7 mouse cellular contexts compared by ENCODE assay signal in the genomic region with DNA sequence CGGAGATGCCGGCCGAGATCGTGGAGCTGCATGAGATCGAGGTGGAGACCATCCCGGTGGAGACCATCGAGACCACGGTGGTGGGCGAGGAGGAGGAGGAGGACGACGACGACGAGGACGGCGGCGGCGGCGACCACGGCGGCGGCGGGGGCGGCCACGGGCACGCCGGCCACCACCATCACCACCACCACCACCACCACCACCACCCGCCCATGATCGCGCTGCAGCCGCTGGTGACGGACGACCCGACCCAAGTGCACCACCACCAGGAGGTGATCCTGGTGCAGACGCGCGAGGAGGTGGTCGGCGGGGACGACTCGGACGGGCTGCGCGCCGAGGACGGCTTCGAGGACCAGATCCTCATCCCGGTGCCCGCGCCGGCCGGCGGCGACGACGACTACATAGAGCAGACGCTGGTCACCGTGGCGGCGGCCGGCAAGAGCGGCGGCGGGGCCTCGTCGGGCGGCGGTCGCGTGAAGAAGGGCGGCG. TPM values are rescaled to one million over a fixed set of nuclear protein-coding genes. Genes with fewer than 3 reads are reported as not detected.
A peak's percentile ranks its signal among the peaks of the same experiment; 100 is the strongest.
DNase-seq lines count a peak whose midpoint lies in the region; ATAC-seq and TF ChIP-seq lines count a peak whose summit lies in the region.

No protein-coding gene starts in this region.

- H3K4me1 ChIP-seq in G1E (ENCODE audit: insufficient read depth, low read depth, low read length), result peaks cover 54% of the 10 kb centered on the region
- peaks cover 30% of the 10 kb centered on the region for H3K4me1 ChIP-seq in forebrain, embryonic 16.5 days (replicated peaks; ENCODE audit: control insufficient read depth, insufficient read depth, low read length)
- H3K4me1 ChIP-seq in hindbrain, postnatal 0 days (ENCODE audit: insufficient read depth, low read length), result peaks cover 17% of the 10 kb centered on the region
- peaks cover 32% of the 10 kb centered on the region for H3K4me1 ChIP-seq in limb, embryonic 13.5 days
- peaks cover 4% of the 10 kb centered on the region; the same call in 1 of the 2 replicates for H3K4me1 ChIP-seq in testis, adult 2 months (ENCODE audit: control insufficient read depth, insufficient read depth, low read length)

- no peaks in the 10 kb centered on the region; the same call in 1 of the 2 replicates for H3K9me3 ChIP-seq in G1E (replicated peaks)
- no peaks in the 10 kb centered on the region for H3K9me3 ChIP-seq in forebrain, embryonic 16.5 days (ENCODE audit: control insufficient read depth, low read length)
- H3K9me3 ChIP-seq in hindbrain, postnatal 0 days (ENCODE audit: low read length), result no peaks in the 10 kb centered on the region
- H3K9me3 ChIP-seq in limb, embryonic 13.5 days, result no peaks in the 10 kb centered on the region

- H3K27me3 ChIP-seq in G1E (ENCODE audit: insufficient read depth, low read length), result no peaks in the 10 kb centered on the region
- no peaks in the 10 kb centered on the region for H3K27me3 ChIP-seq in forebrain, embryonic 16.5 days (replicated peaks; ENCODE audit: control insufficient read depth, insufficient read depth, low read length)
- H3K27me3 ChIP-seq in hindbrain, postnatal 0 days (ENCODE audit: insufficient read depth, low read length), result no peaks in the 10 kb centered on the region
- H3K27me3 ChIP-seq in limb, embryonic 13.5 days, result no peaks in the 10 kb centered on the region
- no peaks in the 10 kb centered on the region for H3K27me3 ChIP-seq in testis, adult 2 months (ENCODE audit: control insufficient read depth, insufficient read depth, low read length)

- H3K36me3 ChIP-seq in G1E (replicated peaks), result peaks cover 41% of the 10 kb centered on the region
- no peaks in the 10 kb centered on the region for H3K36me3 ChIP-seq in forebrain, embryonic 16.5 days (ENCODE audit: control insufficient read depth, insufficient read depth)
- no peaks in the 10 kb centered on the region for H3K36me3 ChIP-seq in hindbrain, postnatal 0 days (ENCODE audit: insufficient read depth, low read length)
- H3K36me3 ChIP-seq in limb, embryonic 13.5 days, result peaks cover 7% of the 10 kb centered on the region; the same call in 1 of the 2 replicates
- no peaks in the 10 kb centered on the region for H3K36me3 ChIP-seq in testis, adult 2 months (ENCODE audit: control insufficient read depth, insufficient read depth, low read length)

- ATAC-seq in G1E (ENCODE audit: extremely low read depth, insufficient number of reproducible peaks, low FRiP score, poor library complexity, severe bottlenecking), result no peak
- no peak for ATAC-seq in forebrain, embryonic 16.5 days
- ATAC-seq in hindbrain, postnatal 0 days, result no peak
- no peak for ATAC-seq in limb, embryonic 13.5 days (ENCODE audit: low FRiP score, low read depth)

- TF ChIP-seq CTCF in G1E (IDR thresholded peaks at IDR 0.05; ENCODE audit: low read depth, low read length), result no peak
- no peak for TF ChIP-seq CTCF in hindbrain, postnatal 0 days (IDR thresholded peaks at IDR 0.05; ENCODE audit: low read depth)
- no peak for TF ChIP-seq CTCF in testis, adult 2 months (IDR thresholded peaks at IDR 0.05; ENCODE audit: control insufficient read depth, insufficient read depth, insufficient replicate concordance, low read depth, low read length)

- TF ChIP-seq POLR2A in testis, adult 2 months (IDR thresholded peaks at IDR 0.05; ENCODE audit: control insufficient read depth, low read depth, low read length), result no peak

- WGBS in forebrain, embryonic 16.5 days, result 0% methylated on average over 51 of the region's 71 CpGs
- under 1% methylated on average over 44 of the region's 71 CpGs for WGBS in hindbrain, postnatal 0 days
- 1% methylated on average over 51 of the region's 71 CpGs for WGBS in limb, embryonic 13.5 days

- DNase-seq in G1E (ENCODE audit: low spot score), result no peak
- peak; percentile 20 to 34 for DNase-seq in adrenal gland, postnatal 36 days
- no peak for DNase-seq in hindbrain, postnatal 0 days (ENCODE audit: low spot score)
- DNase-seq in neural tube, embryonic 10.5 days (ENCODE audit: extremely low spot score, low spot score), result peak; percentile 33

- peak overlapping the region; percentile 100 for H3K4me3 ChIP-seq in G1E (ENCODE audit: low read depth, low read length)
- peak overlapping the region; percentile 98 for H3K4me3 ChIP-seq in forebrain, embryonic 16.5 days (replicated peaks; ENCODE audit: low read length)
- peak overlapping the region; percentile 94 for H3K4me3 ChIP-seq in hindbrain, postnatal 0 days (ENCODE audit: low read length)
- H3K4me3 ChIP-seq in limb, embryonic 13.5 days, result peak overlapping the region; percentile 99
- H3K4me3 ChIP-seq in testis, adult 2 months (ENCODE audit: control insufficient read depth, low read depth, low read length), result peak overlapping the region; percentile 91

- H3K9ac ChIP-seq in forebrain, embryonic 16.5 days (replicated peaks; ENCODE audit: low read depth, low read length), result peak overlapping the region; percentile 92
- H3K9ac ChIP-seq in hindbrain, postnatal 0 days (replicated peaks; ENCODE audit: low read length), result peak overlapping the region; percentile 92
- H3K9ac ChIP-seq in limb, embryonic 13.5 days, result peak overlapping the region; percentile 96

- peak overlapping the region; percentile 47 for H3K4me2 ChIP-seq in forebrain, embryonic 16.5 days (ENCODE audit: low read length)
- peak overlapping the region; percentile 69 for H3K4me2 ChIP-seq in hindbrain, postnatal 0 days (ENCODE audit: low read depth, low read length)
- H3K4me2 ChIP-seq in limb, embryonic 13.5 days (replicated peaks), result peak overlapping the region; percentile 55

- H3K27ac ChIP-seq in forebrain, embryonic 16.5 days (ENCODE audit: low read length), result peak overlapping the region; percentile 98
- peak overlapping the region; percentile 98 for H3K27ac ChIP-seq in hindbrain, postnatal 0 days
- peak overlapping the region; percentile 98 for H3K27ac ChIP-seq in limb, embryonic 13.5 days
- peak overlapping the region; percentile 94 for H3K27ac ChIP-seq in testis, adult 2 months (ENCODE audit: control insufficient read depth, insufficient read depth, low read depth, low read length)

RNA-seq across cellular contexts. Expression of a gene that starts 0.7 kb away (rescaled TPM):
- total RNA-seq in G1E (2014; fragmentation: Nextera tagmentation), result 169 and 193 TPM in 2 replicates
- total RNA-seq in G1E (2017), result 58.4 and 60.8 TPM in 2 replicates
- 59.3 and 79.8 TPM in 2 replicates for polyA plus RNA-seq in G1E (2012)
- 10 to 100 TPM; 69.4 to 84.1 TPM for total RNA-seq in adrenal gland, postnatal 36 days (2021)
- polyA plus RNA-seq in forebrain, embryonic 16.5 days (2015; fragmentation: Nextera tagmentation; extraction: Ambion mirVana), result 14.0 and 15.3 TPM in 2 replicates
- 29.6 and 30.2 TPM in 2 replicates for total RNA-seq in hindbrain, postnatal 0 days (2014; rRNA removed)
- polyA plus RNA-seq in hindbrain, postnatal 0 days (2015; fragmentation: Nextera tagmentation; extraction: Ambion mirVana), result 7.9 and 8.2 TPM in 2 replicates
- 17.4 and 17.6 TPM in 2 replicates for polyA plus RNA-seq in limb, embryonic 13.5 days (2015; fragmentation: Nextera tagmentation; extraction: Ambion mirVana)
- polyA plus RNA-seq in testis, adult 2 months (2012; rRNA removed), result 6.9 and 7.8 TPM in 2 replicates

RNA-seq across cellular contexts. Expression of a gene that starts 42.2 kb away (rescaled TPM):
- total RNA-seq in G1E (2014; fragmentation: Nextera tagmentation) (not detected in 2 replicates), G1E (2017) (0.23 and 0.44 TPM in 2 replicates)
- polyA plus RNA-seq in G1E (2012), result 0.74 and 1.0 TPM in 2 replicates
- total RNA-seq in adrenal gland, postnatal 36 days (2021), result 10 to 100 TPM; 13.6 to 19.5 TPM
- polyA plus RNA-seq in forebrain, embryonic 16.5 days (2015; fragmentation: Nextera tagmentation; extraction: Ambion mirVana), result 27.6 and 28.6 TPM in 2 replicates
- total RNA-seq in hindbrain, postnatal 0 days (2014; rRNA removed), result 15.5 and 18.0 TPM in 2 replicates
- polyA plus RNA-seq in hindbrain, postnatal 0 days (2015; fragmentation: Nextera tagmentation; extraction: Ambion mirVana), result 13.0 and 14.4 TPM in 2 replicates
- 14.8 and 16.2 TPM in 2 replicates for polyA plus RNA-seq in limb, embryonic 13.5 days (2015; fragmentation: Nextera tagmentation; extraction: Ambion mirVana)
- 2.8 and 4.4 TPM in 2 replicates for polyA plus RNA-seq in testis, adult 2 months (2012; rRNA removed)

RNA-seq across cellular contexts. Expression of a gene that starts 42.3 kb away (rescaled TPM):
- total RNA-seq in G1E (2014; fragmentation: Nextera tagmentation) (3.2 and 4.6 TPM in 2 replicates), G1E (2017) (4.1 and 4.2 TPM in 2 replicates)
- polyA plus RNA-seq in G1E (2012), result 0.65 and 0.79 TPM in 2 replicates
- total RNA-seq in adrenal gland, postnatal 36 days (2021), result 10 to 100 TPM; 11.2 to 13.5 TPM
- polyA plus RNA-seq in forebrain, embryonic 16.5 days (2015; fragmentation: Nextera tagmentation; extraction: Ambion mirVana), result 13.5 and 19.1 TPM in 2 replicates
- total RNA-seq in hindbrain, postnatal 0 days (2014; rRNA removed), result 4.0 and 13.7 TPM in 2 replicates
- 5.9 and 6.7 TPM in 2 replicates for polyA plus RNA-seq in hindbrain, postnatal 0 days (2015; fragmentation: Nextera tagmentation; extraction: Ambion mirVana)
- polyA plus RNA-seq in limb, embryonic 13.5 days (2015; fragmentation: Nextera tagmentation; extraction: Ambion mirVana), result 13.6 and 15.9 TPM in 2 replicates
- 6.8 and 7.8 TPM in 2 replicates for polyA plus RNA-seq in testis, adult 2 months (2012; rRNA removed)

Comparison
In these comparisons a context has a peak if more than half of its experiments do, and no peak if none do; other contexts are left out.
1. DNase-seq: peak in adrenal gland, postnatal 36 days (2 of 2) and neural tube, embryonic 10.5 days (single experiment); none in G1E (single experiment) and hindbrain, postnatal 0 days (single experiment).
2. Peak in every context shown above with its lines, with median percentiles within 50 percentile points of each other: H3K4me3 ChIP-seq, H3K27ac ChIP-seq, H3K4me2 ChIP-seq and H3K9ac ChIP-seq.